Mouse (Mus musculus) T-cell, adult 66 days (primary cell): ENCODE data around the gene Gdnf. TPM values are rescaled to one million over a fixed set of nuclear protein-coding genes. Genes with fewer than 3 reads are reported as not detected.

Experiments
- total RNA-seq, 2 experiments: library from RNA; stranded (reverse); gene quantifications; 3 replicates in 1 of 2; 4 replicates in 1 of 2; pipeline ENCODE4 v1.2.4; 2023

Gdnf gene
- total RNA-seq: not detected

DNA sequence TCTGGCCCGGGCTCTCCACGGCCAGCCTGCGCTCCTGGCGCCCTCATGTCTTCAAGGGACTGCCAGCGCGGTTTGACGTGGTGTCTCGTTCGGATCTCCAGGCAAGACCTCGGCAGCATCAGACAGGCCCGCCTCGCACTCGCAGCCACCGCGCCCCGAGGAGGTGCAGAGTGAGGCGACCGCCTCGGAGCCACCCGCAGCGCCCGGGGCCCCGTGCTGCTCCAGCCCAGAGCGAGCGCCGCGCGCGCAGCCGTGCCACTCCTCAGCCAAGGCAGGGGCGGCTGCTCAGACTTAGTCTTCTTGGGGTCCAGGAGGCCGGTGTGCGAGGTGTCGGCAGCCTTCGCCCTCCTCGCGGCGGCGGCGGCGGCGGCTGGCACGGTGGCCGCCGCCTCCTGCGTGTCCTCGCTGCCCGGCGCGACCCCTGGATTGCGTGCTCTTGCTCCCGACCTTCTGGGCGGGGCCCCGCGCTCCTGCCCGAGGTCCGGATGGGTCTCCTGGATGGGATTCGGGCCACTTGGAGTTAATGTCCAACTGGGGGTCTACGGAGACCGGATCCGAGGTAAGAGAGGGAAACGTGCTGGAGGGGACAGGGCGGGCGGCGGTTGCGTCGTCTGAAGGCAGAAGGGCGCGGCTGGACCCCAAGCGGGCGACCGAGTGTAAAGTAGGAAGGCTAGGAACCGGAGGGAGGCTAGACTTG, at the start of gene Gdnf:
TSS of gene Gdnf (plus strand) at position 291 of the 697 bp plus-strand sequence.

